Mouse (Mus musculus) bone marrow, adult 2 months (tissue): Measurements from ENCODE around the gene Ccdc36. TPM values are rescaled to one million over a fixed set of nuclear protein-coding genes. Genes with fewer than 3 reads are reported as not detected.

Experiments used
- H3K27ac ChIP-seq: fragments of 200-500 bp; 2 replicates; pipeline ENCODE4 v1.5.1; 2012; ENCODE audit warnings: low read depth, mild to moderate bottlenecking, control low read depth, inconsistent platforms, low read length; ENCODE audit not compliant: control insufficient read depth, poor library complexity, insufficient read depth
- H3K4me1 ChIP-seq: fragments of 200-500 bp; 2 replicates; pipeline ENCODE4 v1.6.1; 2011; ENCODE audit warnings: low read length; ENCODE audit not compliant: control insufficient read depth, insufficient read depth
- H3K4me3 ChIP-seq: fragments of 200-500 bp; replicated peaks from 2 replicates; pipeline ENCODE3; 2011; ENCODE audit warnings: mild to moderate bottlenecking, low read depth, low read length, control low read depth; ENCODE audit not compliant: control insufficient read depth
- CTCF ChIP-seq: fragments of 200-500 bp; IDR thresholded peaks from 2 replicates; pipeline ENCODE4 v1.5.1; 2011; ENCODE audit warnings: low read length, control low read depth; ENCODE audit not compliant: control insufficient read depth, insufficient read depth
- POLR2A ChIP-seq: fragments of 200-500 bp; IDR thresholded peaks from 2 replicates; pipeline ENCODE4 v1.6.1; 2011; ENCODE audit warnings: low read depth, mild to moderate bottlenecking, control low read depth, low read length, borderline replicate concordance; ENCODE audit not compliant: control insufficient read depth
- WGBS: fragments of 180-500 bp; shearing (Covaris S2); methylation state at CpG from one replicate; pipeline ENCODE4 v1.1.7; 2018; 5-methylcytosine and 5-hydroxymethylcytosine counted together
- polyA plus RNA-seq: library from polyadenylated mRNA; stranded (reverse); fragments of >200 nt; gene quantifications from 2 replicates; pipeline ENCODE4 v1.2.4, GENCODE M21; 2011; ENCODE audit warnings: low replicate concordance; ENCODE audit not compliant: missing spikeins, insufficient read depth, insufficient read length

Gene Ccdc36
- polyA plus RNA-seq, 1 experiment, result 0.87 TPM

DNA sequence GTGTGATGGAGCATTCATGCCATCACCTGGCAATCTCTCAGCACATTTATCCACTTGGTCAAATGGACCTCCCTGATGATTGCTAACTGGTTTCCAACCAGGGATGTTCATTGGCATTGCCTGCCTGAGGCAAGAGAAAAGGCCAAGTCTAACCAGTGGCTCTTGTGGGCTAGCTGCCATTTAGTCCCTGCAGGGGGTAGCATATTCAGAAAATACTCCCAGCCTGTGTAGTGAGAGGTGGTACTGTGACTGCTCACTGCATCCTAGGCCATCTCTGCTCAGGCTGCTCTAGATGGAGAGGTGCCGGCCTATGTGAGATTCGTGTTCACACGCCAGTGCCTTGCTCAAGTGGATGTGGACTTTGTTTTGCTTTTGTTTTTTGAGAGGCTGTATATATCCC is 30.0 kb downstream of the Ccdc36 start:
- Histone ChIP-seq H3K4me3 (no peak overlapping the region), H3K27ac (no peak overlapping the region), H3K4me1 (no peaks in the 10 kb centered on the region; the same call in 1 of the 2 replicates)
- 84% methylated on average over 3 of the region's 3 CpGs for WGBS
- TF ChIP-seq POLR2A (no peak), CTCF (no peak)

- TF ChIP-seq POLR2A, result no peak
- TF ChIP-seq CTCF, result no peak
Measured at GRCm38 (mm10) chr9:108395427-108395826, 32.9 kb downstream of the Ccdc36 start.

DNA sequence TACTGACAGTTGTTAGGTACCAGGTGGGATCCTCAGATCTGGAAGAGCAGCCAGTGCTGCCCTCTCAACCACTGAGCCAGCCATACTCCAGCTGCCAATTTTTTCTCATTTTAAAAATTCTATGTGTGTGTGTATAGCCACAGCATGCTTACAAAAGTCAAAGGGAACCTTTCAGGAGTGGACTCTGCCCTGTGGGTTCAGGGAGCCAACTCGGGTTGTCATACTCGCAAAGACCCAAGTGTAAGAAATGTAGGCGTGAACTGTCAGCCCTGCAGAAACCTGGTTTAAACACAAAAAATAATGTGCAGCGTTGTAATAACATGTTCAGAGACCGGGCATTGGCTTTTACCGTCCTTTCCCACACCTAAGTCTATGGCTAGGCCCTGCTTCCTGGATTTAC is 34.1 kb downstream of the Ccdc36 start:
- H3K27ac ChIP-seq, result no peak overlapping the region
- H3K4me3 ChIP-seq, result no peak overlapping the region
- TF ChIP-seq CTCF (no peak), POLR2A (no peak)
- WGBS, result 91% methylated on average over 6 of the region's 6 CpGs
- no peaks in the 10 kb centered on the region for H3K4me1 ChIP-seq

More at GRCm38 (mm10) chr9:108395427-108395826, 32.9 kb downstream of the Ccdc36 start:
- Histone ChIP-seq H3K4me1 (no peaks in the 10 kb centered on the region), H3K4me3 (no peak overlapping the region), H3K27ac (no peak overlapping the region)
- 78% methylated on average over 1 of the region's 1 CpGs for WGBS

- Histone ChIP-seq H3K4me3 (no peak within 1 kb of the TSS), H3K27ac (no peak within 1 kb of the TSS), H3K4me1 (no peaks in the 10 kb centered on the region)
- WGBS, result 92% methylated on average over 18 of the region's 18 CpGs
- TF ChIP-seq CTCF, result no peak
- no peak for TF ChIP-seq POLR2A
Measured at GRCm38 (mm10) chr9:108392676-108393075, 35.6 kb downstream of the Ccdc36 start, which contains the start of gene 1700102P08Rik. Gene 1700102P08Rik, plus strand, starts transcription at chr9:108392805.

- Histone ChIP-seq H3K4me1 (no peaks in the 10 kb centered on the region), H3K4me3 (no peak overlapping the region), H3K27ac (no peak overlapping the region)
- 77% methylated on average over 6 of the region's 6 CpGs for WGBS
- TF ChIP-seq CTCF (no peak), POLR2A (no peak)
Measured at GRCm38 (mm10) chr9:108389220-108389619, 39.1 kb downstream of the Ccdc36 start.

DNA sequence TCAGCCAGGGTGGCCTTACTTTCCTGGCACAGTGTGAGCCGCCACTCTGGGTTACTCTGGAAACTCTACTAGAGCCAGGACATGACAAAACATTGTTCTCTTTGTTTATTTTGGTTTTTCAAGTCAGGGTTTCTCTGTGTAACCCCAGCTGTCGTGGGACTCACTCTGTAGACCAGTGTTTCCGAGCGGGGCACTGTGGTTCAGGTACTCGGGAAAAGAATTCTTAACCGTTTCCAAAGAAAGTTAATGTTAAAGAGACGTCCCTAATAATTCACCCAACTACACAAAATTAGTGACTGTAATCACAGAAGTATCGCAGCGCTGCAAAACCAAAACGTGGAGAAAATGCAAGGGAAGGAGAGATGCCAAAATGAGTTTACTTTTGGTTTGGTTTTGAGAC is 39.7 kb downstream of the Ccdc36 start:
- H3K4me3 ChIP-seq, result no peak overlapping the region
- 91% methylated on average over 10 of the region's 10 CpGs for WGBS
- TF ChIP-seq CTCF (no peak), POLR2A (no peak)

GRCm38 (mm10) chr9:108386816-108387215 is 41.5 kb downstream of the Ccdc36 start:
- WGBS, result 93% methylated on average over 4 of the region's 4 CpGs
- Histone ChIP-seq H3K27ac (no peak overlapping the region), H3K4me1 (no peaks in the 10 kb centered on the region), H3K4me3 (no peak overlapping the region)
- TF ChIP-seq CTCF, result no peak
- no peak for TF ChIP-seq POLR2A

More for the DNA sequence above, 39.7 kb downstream of the Ccdc36 start:
- Histone ChIP-seq H3K27ac (no peak overlapping the region), H3K4me1 (no peaks in the 10 kb centered on the region)

- WGBS, result 78% methylated on average over 7 of the region's 7 CpGs
Measured at GRCm38 (mm10) chr9:108385006-108385405, 43.3 kb downstream of the Ccdc36 start.

DNA sequence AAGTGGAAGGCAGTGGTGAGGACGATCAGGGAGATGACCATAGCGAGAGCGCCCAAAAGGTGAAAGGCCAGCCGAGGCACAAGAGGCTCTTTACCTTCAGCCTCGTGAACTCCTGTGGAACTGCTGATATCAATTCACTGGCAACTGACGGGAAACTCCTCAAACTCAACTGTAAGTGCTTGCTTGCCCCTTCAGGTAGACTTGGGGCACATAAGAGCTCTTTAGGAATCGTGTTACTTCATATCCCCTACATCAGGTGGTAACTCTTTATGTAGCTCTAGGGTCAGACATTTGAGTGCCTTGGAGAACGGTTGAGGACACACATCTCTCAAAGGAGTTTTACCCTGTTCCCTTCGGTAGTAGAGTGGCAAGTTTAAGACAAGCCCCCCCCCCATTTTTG is 46.9 kb downstream of the Ccdc36 start:
- TF ChIP-seq CTCF (no peak), POLR2A (no peak)
- H3K27ac ChIP-seq, result no peak overlapping the region
- H3K4me3 ChIP-seq, result no peak overlapping the region
- 96% methylated on average over 9 of the region's 9 CpGs for WGBS
- no peaks in the 10 kb centered on the region; the same call in 1 of the 2 replicates for H3K4me1 ChIP-seq

More at GRCm38 (mm10) chr9:108385006-108385405, 43.3 kb downstream of the Ccdc36 start:
- Histone ChIP-seq H3K27ac (no peak overlapping the region), H3K4me1 (no peaks in the 10 kb centered on the region), H3K4me3 (no peak overlapping the region)
- TF ChIP-seq CTCF (no peak), POLR2A (no peak)
